Mouse (Mus musculus) C2C12 (cell line): ENCODE measurements at regions not wholly inside any gene's neighbourhood (a gene's known extent, or its start where the extent isn't known, plus 50 kb on each side); places are given as distances from the start of the nearest gene placed in this dataset.

Source experiments
- CTCF ChIP-seq: IDR thresholded peaks from one replicate; pipeline ENCODE4 v1.5.1; 2011; ENCODE audit not compliant: control insufficient read depth, insufficient read depth, insufficient read length
- USF1 ChIP-seq: IDR thresholded peaks from one replicate; pipeline ENCODE4 v1.6.1; 2011; ENCODE audit warnings: low read depth, mild to moderate bottlenecking, control low read depth, moderate library complexity

DNA sequence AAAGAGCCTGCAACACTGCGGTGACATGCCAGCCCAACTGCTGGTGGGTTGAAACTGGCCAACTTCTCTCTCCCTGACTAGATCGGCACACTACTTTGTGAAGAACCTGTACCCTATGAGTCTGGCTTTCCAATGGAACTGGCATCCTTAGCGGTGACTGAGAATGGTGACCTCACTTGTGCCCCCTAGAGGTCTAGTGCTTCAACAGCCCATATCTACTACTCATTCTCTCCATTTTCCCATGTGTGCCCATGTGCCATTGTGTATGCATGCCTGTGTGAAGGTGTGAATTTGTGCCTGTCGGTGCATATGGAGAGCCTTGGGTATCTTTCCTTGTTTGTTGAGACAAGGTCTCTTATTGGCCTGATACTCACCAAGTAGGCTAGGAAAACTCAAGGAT is 106.5 kb upstream of the Tmem260 start:
- TF ChIP-seq CTCF (no peak), USF1 (no peak)
